10 mouse cellular contexts compared by ENCODE assay signal in genomic region chr6:144596536-144597210, GRCm38 (mm10).
DNase-seq lines count a peak whose midpoint lies in the region; ATAC-seq and TF ChIP-seq lines count a peak whose summit lies in the region.
"Had no signal": no experiment of that assay in that cellular context is flagged by ENCODE, and none has a peak within 500 bp of the region (broad histone marks: within the 10 kb centered on the region; RNA-seq: fewer than 3 reads in every experiment).

No protein-coding gene starts in this region.

- WGBS in lung, postnatal 0 days: 37% methylated on average over 8 of the region's 8 CpGs
- WGBS in intestine, embryonic 15.5 days: 32% methylated on average over 8 of the region's 8 CpGs
- 41% methylated on average over 8 of the region's 8 CpGs for WGBS in neural tube, embryonic 14.5 days

- H3K27ac ChIP-seq in lung, postnatal 0 days (ENCODE audit: low read length): no peak overlapping the region
- H3K27ac ChIP-seq in intestine, embryonic 15.5 days: no peak overlapping the region
- no peak overlapping the region for H3K27ac ChIP-seq in neural tube, embryonic 14.5 days (ENCODE audit: low read depth, low read length)
- H3K27ac ChIP-seq: embryonic facial prominence, embryonic 15.5 days; heart, embryonic 13.5 days had no signal

- H3K27me3 ChIP-seq in lung, postnatal 0 days (replicated peaks; ENCODE audit: insufficient read depth, low read length): no peaks in the 10 kb centered on the region
- H3K27me3 ChIP-seq in intestine, embryonic 15.5 days (replicated peaks): 0 out of 2 replicates have a peak, but pooled peaks cover 3% of the 10 kb centered on the region
- no peaks in the 10 kb centered on the region for H3K27me3 ChIP-seq in neural tube, embryonic 14.5 days (ENCODE audit: control insufficient read depth, insufficient read depth, low read length)
- H3K27me3 ChIP-seq: embryonic facial prominence, embryonic 15.5 days; heart, embryonic 13.5 days had no signal

- H3K4me3 ChIP-seq in lung, postnatal 0 days (ENCODE audit: low read depth, low read length): no peak overlapping the region
- no peak overlapping the region for H3K4me3 ChIP-seq in intestine, embryonic 15.5 days (replicated peaks)
- no peak overlapping the region for H3K4me3 ChIP-seq in neural tube, embryonic 14.5 days (ENCODE audit: low read depth, low read length)
- H3K4me3 ChIP-seq: embryonic facial prominence, embryonic 15.5 days; heart, embryonic 13.5 days had no signal

- H3K36me3 ChIP-seq in lung, postnatal 0 days (ENCODE audit: insufficient read depth, low read length): no peaks in the 10 kb centered on the region
- H3K36me3 ChIP-seq in intestine, embryonic 15.5 days: no peaks in the 10 kb centered on the region
- H3K36me3 ChIP-seq in neural tube, embryonic 14.5 days (ENCODE audit: control insufficient read depth, insufficient read depth, low read length): no peaks in the 10 kb centered on the region
- H3K36me3 ChIP-seq: embryonic facial prominence, embryonic 15.5 days; heart, embryonic 13.5 days had no signal

- no peak overlapping the region for H3K9ac ChIP-seq in lung, postnatal 0 days (replicated peaks; ENCODE audit: low read depth)
- no peak overlapping the region for H3K9ac ChIP-seq in intestine, embryonic 15.5 days
- no peak overlapping the region for H3K9ac ChIP-seq in neural tube, embryonic 14.5 days (replicated peaks; ENCODE audit: low read depth, low read length)
- H3K9ac ChIP-seq: embryonic facial prominence, embryonic 15.5 days; heart, embryonic 13.5 days had no signal

- TF ChIP-seq CTCF in lung, postnatal 0 days (IDR thresholded peaks at IDR 0.05): peak; percentile 48

- peak; percentile 72 for DNase-seq in heart, adult 11 months
- DNase-seq in heart, adult 9 months (ENCODE audit: low spot score in 2 of 2): no peak
- DNase-seq in lung, postnatal 0 days (ENCODE audit: low spot score): peak; percentile 81
- no peak for DNase-seq in lung, postnatal 14 days
- no peak for DNase-seq in adrenal gland, adult 8-10 months

- peak; percentile 82 for ATAC-seq in lung, postnatal 0 days
- ATAC-seq in intestine, embryonic 15.5 days: peak; percentile 86
- ATAC-seq in neural tube, embryonic 14.5 days (ENCODE audit: low read depth): peak; percentile 87
- no peak for ATAC-seq in monocyte, adult 5-6 weeks (replicated peaks; ENCODE audit: insufficient number of reproducible peaks, low FRiP score, low TSS enrichment, poor library complexity, severe bottlenecking)

- H3K4me2 ChIP-seq in lung, postnatal 0 days (replicated peaks; ENCODE audit: low read depth, low read length): no peak overlapping the region; the same call in 1 of the 2 replicates
- no peak overlapping the region for H3K4me2 ChIP-seq in intestine, embryonic 15.5 days (replicated peaks)
- no peak overlapping the region for H3K4me2 ChIP-seq in neural tube, embryonic 14.5 days (ENCODE audit: low read depth, low read length)
- H3K4me2 ChIP-seq: embryonic facial prominence, embryonic 15.5 days; heart, embryonic 13.5 days had no signal

- H3K4me1 ChIP-seq in lung, postnatal 0 days (ENCODE audit: insufficient read depth, low read depth, low read length): no peaks in the 10 kb centered on the region
- H3K4me1 ChIP-seq in intestine, embryonic 15.5 days (replicated peaks): peaks cover 2% of the 10 kb centered on the region; the same call in 1 of the 2 replicates
- H3K4me1 ChIP-seq in neural tube, embryonic 14.5 days (ENCODE audit: control insufficient read depth, insufficient read depth, low read length): 0 out of 2 replicates have a peak, but pooled peaks cover 6% of the 10 kb centered on the region
- H3K4me1 ChIP-seq: embryonic facial prominence, embryonic 15.5 days had no signal

- no peaks in the 10 kb centered on the region for H3K9me3 ChIP-seq in lung, postnatal 0 days (ENCODE audit: low read length)
- no peaks in the 10 kb centered on the region for H3K9me3 ChIP-seq in intestine, embryonic 15.5 days
- no peaks in the 10 kb centered on the region for H3K9me3 ChIP-seq in neural tube, embryonic 14.5 days (ENCODE audit: control insufficient read depth, low read length)
- H3K9me3 ChIP-seq: embryonic facial prominence, embryonic 15.5 days; heart, embryonic 13.5 days had no signal

- TF ChIP-seq EP300 in lung, postnatal 0 days (IDR thresholded peaks at IDR 0.05): no peak

Comparison
In these comparisons a context has a peak if more than half of its experiments do, and no peak if none do; other contexts are left out.
1. DNase-seq: peak in heart, adult 11 months (single experiment) and lung, postnatal 0 days (single experiment); none in heart, adult 9 months (0 of 2), lung, postnatal 14 days (single experiment) and adrenal gland, adult 8-10 months (single experiment).